ENCODE assay signal across 20 mouse cellular contexts in genomic region chr9:108044751-108045492, GRCm38 (mm10). TPM values are rescaled to one million over a fixed set of nuclear protein-coding genes. Genes with fewer than 3 reads are reported as not detected.
DNase-seq lines count a peak whose midpoint lies in the region; ATAC-seq and TF ChIP-seq lines count a peak whose summit lies in the region.
"Had no signal": no experiment of that assay in that cellular context is flagged by ENCODE, and none has a peak within 500 bp of the region (broad histone marks: within the 10 kb centered on the region; RNA-seq: fewer than 3 reads in every experiment).

No protein-coding gene starts in this region.

- H3K9ac ChIP-seq in kidney, postnatal 0 days (ENCODE audit: low read depth, low read length) = no peak overlapping the region
- H3K9ac ChIP-seq in kidney, embryonic 14.5 days (ENCODE audit: low read depth, low read length) = no peak overlapping the region
- H3K9ac ChIP-seq: hindbrain, embryonic 13.5 days; lung, embryonic 15.5 days had no signal

- no peak for ATAC-seq in kidney, postnatal 0 days (replicated peaks; ENCODE audit: low FRiP score, low read depth)
- no peak for ATAC-seq in kidney, embryonic 14.5 days (ENCODE audit: low FRiP score, low TSS enrichment)
- ATAC-seq in megakaryocyte, adult 5-6 weeks (ENCODE audit: poor library complexity, severe bottlenecking) = no peak
- ATAC-seq in erythroblast, adult 5-6 weeks (replicated peaks; ENCODE audit: low FRiP score, poor library complexity, severe bottlenecking) = no peak
- ATAC-seq: forebrain, embryonic 16.5 days had no signal

- no peaks in the 10 kb centered on the region; the same call in 1 of the 2 replicates for H3K4me1 ChIP-seq in cerebellum, adult 2 months (ENCODE audit: control insufficient read depth, insufficient read depth, low read length)
- peaks cover 10% of the 10 kb centered on the region; the same call in 1 of the 2 replicates for H3K4me1 ChIP-seq in kidney, postnatal 0 days (replicated peaks; ENCODE audit: insufficient read depth, low read length)
- peaks cover 8% of the 10 kb centered on the region for H3K4me1 ChIP-seq in kidney, embryonic 14.5 days (ENCODE audit: control insufficient read depth, insufficient read depth, low read length)
- peaks cover 74% of the 10 kb centered on the region for H3K4me1 ChIP-seq in megakaryocyte, embryonic 14.5 days

- no peak overlapping the region for H3K4me2 ChIP-seq in kidney, postnatal 0 days (ENCODE audit: low read length)
- no peak overlapping the region for H3K4me2 ChIP-seq in kidney, embryonic 14.5 days (replicated peaks; ENCODE audit: low read depth, low read length)
- H3K4me2 ChIP-seq: hindbrain, embryonic 13.5 days; lung, embryonic 15.5 days had no signal

- H3K36me3 ChIP-seq in kidney, postnatal 0 days (ENCODE audit: insufficient read depth, low read length) = peaks cover 44% of the 10 kb centered on the region
- H3K36me3 ChIP-seq in kidney, embryonic 14.5 days (ENCODE audit: control insufficient read depth, insufficient read depth, low read length) = peaks cover 59% of the 10 kb centered on the region
- H3K36me3 ChIP-seq in megakaryocyte, embryonic 14.5 days (replicated peaks; ENCODE audit: low read length) = peaks cover 78% of the 10 kb centered on the region

- no peak overlapping the region for H3K27ac ChIP-seq in cerebellum, adult 2 months (ENCODE audit: insufficient read depth, low read length)
- no peak overlapping the region for H3K27ac ChIP-seq in kidney, postnatal 0 days
- H3K27ac ChIP-seq in kidney, embryonic 14.5 days (ENCODE audit: low read depth, low read length) = no peak overlapping the region
- H3K27ac ChIP-seq: hindbrain, embryonic 13.5 days; lung, embryonic 15.5 days; midbrain, embryonic 10.5 days had no signal

- H3K9me3 ChIP-seq in kidney, postnatal 0 days (replicated peaks; ENCODE audit: low read length) = no peaks in the 10 kb centered on the region
- no peaks in the 10 kb centered on the region for H3K9me3 ChIP-seq in kidney, embryonic 14.5 days (ENCODE audit: control insufficient read depth, low read length)
- no peaks in the 10 kb centered on the region for H3K9me3 ChIP-seq in megakaryocyte, embryonic 14.5 days
- H3K9me3 ChIP-seq: G1E; hindbrain, embryonic 13.5 days; lung, embryonic 15.5 days; midbrain, embryonic 10.5 days had no signal

- 94% methylated on average over 8 of the region's 8 CpGs for WGBS in cerebellum, adult 2 months
- WGBS in kidney, postnatal 0 days = 95% methylated on average over 8 of the region's 8 CpGs
- WGBS in kidney, embryonic 14.5 days = 97% methylated on average over 8 of the region's 8 CpGs

- H3K27me3 ChIP-seq in cerebellum, adult 2 months (ENCODE audit: control insufficient read depth, insufficient read depth, low read length) = no peaks in the 10 kb centered on the region
- H3K27me3 ChIP-seq in kidney, postnatal 0 days (ENCODE audit: insufficient read depth, low read length) = no peaks in the 10 kb centered on the region
- no peaks in the 10 kb centered on the region for H3K27me3 ChIP-seq in kidney, embryonic 14.5 days (ENCODE audit: control insufficient read depth, insufficient read depth, low read length)
- H3K27me3 ChIP-seq in megakaryocyte, embryonic 14.5 days (replicated peaks) = no peaks in the 10 kb centered on the region
- H3K27me3 ChIP-seq: hindbrain, embryonic 13.5 days; lung, embryonic 15.5 days had no signal

- no peak for DNase-seq in cerebellum, adult 2 months
- no peak for DNase-seq in cerebellum, postnatal 10 days
- DNase-seq in kidney, postnatal 0 days (ENCODE audit: low spot score) = no peak
- DNase-seq in frontal cortex, postnatal 10 days (ENCODE audit: low spot score in 2 of 2) = no peak
- DNase-seq: cerebellum, adult 11-12 months; embryo, embryonic 11 days; gastrocnemius, postnatal 36 days; kidney, adult 9 months; left cerebral cortex, postnatal 4 days; right cerebral cortex, postnatal 14 days had no signal

- no peak overlapping the region for H3K4me3 ChIP-seq in cerebellum, adult 2 months (replicated peaks; ENCODE audit: insufficient read depth, low read depth, low read length)
- H3K4me3 ChIP-seq in kidney, postnatal 0 days (replicated peaks; ENCODE audit: low read depth, low read length) = no peak overlapping the region
- H3K4me3 ChIP-seq in kidney, embryonic 14.5 days (ENCODE audit: low read length) = no peak overlapping the region
- H3K4me3 ChIP-seq in megakaryocyte, embryonic 14.5 days (replicated peaks) = peak overlapping the region; percentile 64
- H3K4me3 ChIP-seq: hindbrain, embryonic 13.5 days; lung, embryonic 15.5 days; midbrain, embryonic 10.5 days had no signal

- no peak for TF ChIP-seq POLR2A in cerebellum, adult 2 months (IDR thresholded peaks at IDR 0.05; ENCODE audit: borderline replicate concordance, insufficient read depth, low read length)

- TF ChIP-seq CTCF in cerebellum, adult 2 months (IDR thresholded peaks at IDR 0.05; ENCODE audit: borderline replicate concordance, insufficient read depth, low read depth, low read length) = 0 out of 2 replicates have a peak, but pooled peaks have one; percentile 6
- TF ChIP-seq CTCF in kidney, postnatal 0 days (IDR thresholded peaks at IDR 0.05; ENCODE audit: low read depth) = peak; percentile 25; the same call in 1 of the 2 replicates

RNA-seq across cellular contexts. Expression of gene Gmppb, which starts 4.1 kb away (rescaled TPM):
- polyA plus RNA-seq in cerebellum, adult 2 months (2012; rRNA removed) = 16.5 and 28.7 TPM in 2 replicates
- 23.2 and 27.2 TPM in 2 replicates for polyA plus RNA-seq in kidney, postnatal 0 days (2015; fragmentation: Nextera tagmentation; extraction: Ambion mirVana)
- 19.8 and 20.8 TPM in 2 replicates for polyA plus RNA-seq in kidney, embryonic 14.5 days (2014; fragmentation: Nextera tagmentation; extraction: Ambion mirVana)
- polyA plus RNA-seq in megakaryocyte, embryonic 14.5 days (2012; ENCODE audit: insufficient read depth, low replicate concordance) = 2.6 and 30.7 TPM in 2 replicates
- 6.4 and 6.9 TPM in 2 replicates for total RNA-seq in megakaryocyte, adult 5-6 weeks (2015)
- total RNA-seq in megakaryocyte, adult 5-6 weeks (2017) = 14.0 and 19.1 TPM in 2 replicates
- total RNA-seq in erythroblast, adult 5-6 weeks (2015; ENCODE audit: low replicate concordance) = 4.8 and 5.6 TPM in 2 replicates
- total RNA-seq in erythroblast, adult 5-6 weeks (2017; ENCODE audit: low replicate concordance) = 4.1 and 7.8 TPM in 2 replicates

RNA-seq across cellular contexts. Expression of gene Amigo3, which starts 8.0 kb away (rescaled TPM):
- polyA plus RNA-seq in cerebellum, adult 2 months (2012; rRNA removed) = 2.7 TPM in 2 replicates
- 1.4 and 1.6 TPM in 2 replicates for polyA plus RNA-seq in kidney, postnatal 0 days (2015; fragmentation: Nextera tagmentation; extraction: Ambion mirVana)
- polyA plus RNA-seq in kidney, embryonic 14.5 days (2014; fragmentation: Nextera tagmentation; extraction: Ambion mirVana) = 1.6 and 2.1 TPM in 2 replicates
- 0.65 and 1.0 TPM in 2 replicates for polyA plus RNA-seq in megakaryocyte, embryonic 14.5 days (2012; ENCODE audit: insufficient read depth, low replicate concordance)
- total RNA-seq in megakaryocyte, adult 5-6 weeks (2015) = 1.2 and 1.5 TPM in 2 replicates
- 2.0 and 2.6 TPM in 2 replicates for total RNA-seq in megakaryocyte, adult 5-6 weeks (2017)
- 0.77 TPM in 1 of 2 replicates, not detected in the other for total RNA-seq in erythroblast, adult 5-6 weeks (2015; ENCODE audit: low replicate concordance)
- 2.3 and 2.8 TPM in 2 replicates for total RNA-seq in erythroblast, adult 5-6 weeks (2017; ENCODE audit: low replicate concordance)

RNA-seq across cellular contexts. Expression of gene Mst1, which starts 35.3 kb away (rescaled TPM):
- polyA plus RNA-seq in cerebellum, adult 2 months (2012; rRNA removed) = 0.13 TPM in 1 of 2 replicates, not detected in the other
- 0.09 and 0.39 TPM in 2 replicates for polyA plus RNA-seq in kidney, postnatal 0 days (2015; fragmentation: Nextera tagmentation; extraction: Ambion mirVana)
- polyA plus RNA-seq in kidney, embryonic 14.5 days (2014; fragmentation: Nextera tagmentation; extraction: Ambion mirVana) = not detected in 2 replicates
- 0.17 TPM in 1 of 2 replicates, not detected in the other for polyA plus RNA-seq in megakaryocyte, embryonic 14.5 days (2012; ENCODE audit: insufficient read depth, low replicate concordance)
- 0.69 TPM in 1 of 2 replicates, not detected in the other for total RNA-seq in megakaryocyte, adult 5-6 weeks (2015)
- not detected in 2 replicates for total RNA-seq in megakaryocyte, adult 5-6 weeks (2017)
- 33.0 and 48.8 TPM in 2 replicates for total RNA-seq in erythroblast, adult 5-6 weeks (2015; ENCODE audit: low replicate concordance)
- total RNA-seq in erythroblast, adult 5-6 weeks (2017; ENCODE audit: low replicate concordance) = 6.6 and 13.4 TPM in 2 replicates
- total RNA-seq: gastrocnemius, postnatal 36 days; left cerebral cortex, postnatal 4 days had no signal
- polyA plus RNA-seq: forebrain, embryonic 16.5 days; heart, embryonic 14.5 days; hindbrain, embryonic 13.5 days had no signal

RNA-seq across cellular contexts. Expression of gene Rnf123, which starts 38.2 kb away (rescaled TPM):
- 184 and 213 TPM in 2 replicates for polyA plus RNA-seq in cerebellum, adult 2 months (2012; rRNA removed)
- 23.7 and 24.6 TPM in 2 replicates for polyA plus RNA-seq in kidney, postnatal 0 days (2015; fragmentation: Nextera tagmentation; extraction: Ambion mirVana)
- 20.0 and 30.9 TPM in 2 replicates for polyA plus RNA-seq in kidney, embryonic 14.5 days (2014; fragmentation: Nextera tagmentation; extraction: Ambion mirVana)
- polyA plus RNA-seq in megakaryocyte, embryonic 14.5 days (2012; ENCODE audit: insufficient read depth, low replicate concordance) = 51.9 and 73.7 TPM in 2 replicates
- 27.8 and 30.7 TPM in 2 replicates for total RNA-seq in megakaryocyte, adult 5-6 weeks (2015)
- 20.9 and 21.1 TPM in 2 replicates for total RNA-seq in megakaryocyte, adult 5-6 weeks (2017)
- 734 and 842 TPM in 2 replicates for total RNA-seq in erythroblast, adult 5-6 weeks (2015; ENCODE audit: low replicate concordance)
- total RNA-seq in erythroblast, adult 5-6 weeks (2017; ENCODE audit: low replicate concordance) = 498 and 626 TPM in 2 replicates

RNA-seq across cellular contexts. Expression of gene Ip6k1, which starts 42.6 kb away (rescaled TPM):
- 191 and 245 TPM in 2 replicates for polyA plus RNA-seq in cerebellum, adult 2 months (2012; rRNA removed)
- 45.7 and 46.9 TPM in 2 replicates for polyA plus RNA-seq in kidney, postnatal 0 days (2015; fragmentation: Nextera tagmentation; extraction: Ambion mirVana)
- 21.2 and 28.4 TPM in 2 replicates for polyA plus RNA-seq in kidney, embryonic 14.5 days (2014; fragmentation: Nextera tagmentation; extraction: Ambion mirVana)
- polyA plus RNA-seq in megakaryocyte, embryonic 14.5 days (2012; ENCODE audit: insufficient read depth, low replicate concordance) = 26.3 and 26.7 TPM in 2 replicates
- total RNA-seq in megakaryocyte, adult 5-6 weeks (2015) = 20.1 and 24.6 TPM in 2 replicates
- total RNA-seq in megakaryocyte, adult 5-6 weeks (2017) = 35.2 and 109 TPM in 2 replicates
- total RNA-seq in erythroblast, adult 5-6 weeks (2015; ENCODE audit: low replicate concordance) = 146 and 206 TPM in 2 replicates
- 245 and 289 TPM in 2 replicates for total RNA-seq in erythroblast, adult 5-6 weeks (2017; ENCODE audit: low replicate concordance)
